Mouse (Mus musculus): ENCODE results near the gene Mast4.

DNA sequence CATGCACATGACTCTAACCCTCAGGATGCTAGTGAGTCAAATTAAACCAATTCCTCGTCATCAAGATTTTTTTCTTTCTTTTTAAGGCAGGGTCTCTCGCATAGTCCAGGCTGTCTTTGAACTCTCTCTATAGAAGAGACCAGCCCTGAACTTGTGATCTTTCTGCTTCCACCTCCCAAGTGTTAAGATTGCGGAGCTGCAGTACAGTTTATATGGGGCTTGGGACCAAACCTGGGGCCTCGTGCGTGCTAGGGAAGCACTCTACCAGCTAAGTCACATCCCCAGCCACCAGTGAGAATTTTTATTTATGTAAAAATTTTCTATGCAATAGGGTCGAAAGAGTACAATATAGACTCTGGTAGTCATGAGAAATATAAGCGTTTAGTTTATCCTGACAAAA lies 343.1 kb downstream of the Mast4 start:
- TF ChIP-seq CTCF (IDR thresholded peaks at IDR 0.05; ENCODE audit: low read depth, low read length) (no peak), TAL1 (conservative IDR thresholded peaks at IDR 0.05; ENCODE audit: low read depth, low read length) (no peak), GATA1 (IDR thresholded peaks at IDR 0.05; ENCODE audit: borderline replicate concordance, low read length) (no peak)

All from G1E (cell line).